Mouse (Mus musculus) C2C12 (cell line): ENCODE measurements around the gene B430305J03Rik.

Experiments used
- CTCF ChIP-seq: IDR thresholded peaks from one replicate; pipeline ENCODE4 v1.5.1; 2011; ENCODE audit not compliant: control insufficient read depth, insufficient read depth, insufficient read length
- MAX ChIP-seq: IDR thresholded peaks from one replicate; pipeline ENCODE4 v1.6.1; 2011; ENCODE audit warnings: mild to moderate bottlenecking, control low read depth
- USF1 ChIP-seq: IDR thresholded peaks from one replicate; pipeline ENCODE4 v1.6.1; 2011; ENCODE audit warnings: low read depth, mild to moderate bottlenecking, control low read depth, moderate library complexity

DNA sequence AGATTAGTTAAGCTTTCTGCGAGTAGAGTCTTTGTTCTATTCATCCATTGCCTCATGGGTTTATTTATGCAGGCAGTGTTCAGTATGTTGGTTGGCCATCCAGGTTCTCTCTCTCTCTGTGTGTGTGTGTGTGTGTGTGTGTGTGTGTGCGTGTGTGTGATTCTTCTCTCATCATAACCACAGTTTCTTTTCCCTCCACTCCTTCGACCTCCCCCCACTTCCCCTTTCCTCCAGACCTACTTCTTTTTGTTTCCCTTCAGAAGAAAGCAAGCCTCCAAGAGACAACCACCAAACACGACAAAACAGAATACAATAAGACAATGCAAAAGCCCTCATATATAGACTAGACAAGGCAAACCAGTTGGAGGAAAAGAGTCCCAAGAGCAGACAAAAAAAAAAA, 41.2 kb upstream of the B430305J03Rik start:
- TF ChIP-seq CTCF (no peak), USF1 (no peak), MAX (no peak)
